Mouse (Mus musculus) right cerebral cortex, postnatal 10 days (tissue): Measurements from ENCODE around the gene Esrrb.

Experiments
- DNase-seq, 2 experiments: peaks; one replicate each; pipeline ENCODE4 v3.0.0; 2021; ENCODE audit warnings: low spot score in 2 of 2

Esrrb gene

DNA sequence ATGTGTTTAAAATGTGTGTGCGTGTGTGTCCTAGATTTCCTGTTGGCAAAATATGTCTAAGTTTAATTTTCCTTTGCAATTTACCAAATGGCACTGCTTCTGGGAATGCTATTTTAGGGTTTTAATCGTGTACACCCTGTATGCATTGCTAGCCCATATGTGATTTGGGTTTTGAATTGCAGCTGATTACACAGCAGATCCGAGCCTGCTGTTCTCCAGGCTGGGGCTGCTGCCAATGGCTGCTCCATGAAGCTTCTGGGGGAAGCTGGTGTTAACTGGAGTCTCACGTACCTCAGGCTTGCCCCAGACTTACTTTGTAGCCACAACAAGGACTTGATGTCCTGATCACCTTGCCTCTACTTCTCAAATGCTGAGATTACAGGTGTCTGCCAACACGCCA is 205.1 kb downstream of the Esrrb start:
- DNase-seq: peak; percentile 65 to 74
